Mouse (Mus musculus) heart, adult 2 months (tissue): Measurements from ENCODE around the gene Plac1. TPM values are rescaled to one million over a fixed set of nuclear protein-coding genes. Genes with fewer than 3 reads are reported as not detected.

Experiments used
- DNase-seq, 2 experiments: peaks; one replicate each; pipeline ENCODE4 v3.0.0; 2021
- H3K27ac ChIP-seq: fragments of 200-600 bp; 2 replicates; pipeline ENCODE4 v1.8.1; 2022
- H3K27me3 ChIP-seq: fragments of 200-500 bp; 2 replicates; pipeline ENCODE4 v1.6.1; 2012; ENCODE audit warnings: mild to moderate bottlenecking, low read length, inconsistent platforms, mixed read lengths; ENCODE audit not compliant: control insufficient read depth, insufficient read depth
- H3K36me3 ChIP-seq: fragments of 200-500 bp; 2 replicates; pipeline ENCODE4 v1.6.1; 2012; ENCODE audit warnings: low read length, inconsistent platforms; ENCODE audit not compliant: control insufficient read depth, insufficient read depth
- H3K4me1 ChIP-seq: fragments of 200-500 bp; 2 replicates; pipeline ENCODE4 v1.6.1; 2011; ENCODE audit warnings: low read length; ENCODE audit not compliant: control insufficient read depth, insufficient read depth
- H3K4me3 ChIP-seq: fragments of 200-600 bp; 2 replicates; pipeline ENCODE4 v1.8.1; 2022
- H3K79me2 ChIP-seq: fragments of 200-500 bp; replicated peaks from 2 replicates; pipeline ENCODE4 v1.6.1; 2012; ENCODE audit warnings: mild to moderate bottlenecking, inconsistent platforms, low read length, moderate library complexity, mixed read lengths; ENCODE audit not compliant: control insufficient read depth, insufficient read depth
- H3K9ac ChIP-seq: fragments of 200-500 bp; 2 replicates; pipeline ENCODE4 v1.6.1; 2012; ENCODE audit warnings: low read depth, mild to moderate bottlenecking, control low read depth, inconsistent platforms, low read length, mixed read lengths
- CTCF ChIP-seq: fragments of 200-600 bp; IDR thresholded peaks from 2 replicates; pipeline ENCODE4 v1.8.1; 2022; ENCODE audit warnings: antibody characterized with exemption, mild to moderate bottlenecking, moderate library complexity
- EP300 ChIP-seq: fragments of 200-500 bp; IDR thresholded peaks from 2 replicates; pipeline ENCODE4 v1.6.1; 2011; ENCODE audit warnings: low read depth, low read length, control low read depth; ENCODE audit not compliant: insufficient read depth
- POLR2A ChIP-seq: fragments of 200-500 bp; IDR thresholded peaks from 2 replicates; pipeline ENCODE4 v1.6.1; 2011; ENCODE audit warnings: mild to moderate bottlenecking, low read depth, low read length, control low read depth; ENCODE audit not compliant: insufficient read depth
- WGBS: fragments of 180-500 bp; shearing (Covaris S2); methylation state at CpG from one replicate; pipeline ENCODE4 v1.1.7; 2018; 5-methylcytosine and 5-hydroxymethylcytosine counted together
- intact Hi-C: fragments of 180-260 bp; cut with DNase I; formaldehyde crosslinking; loops from one replicate; pipeline ENCODE4 v1.15.1; 2025
- polyA plus RNA-seq: library from polyadenylated mRNA; depleted of rRNA; stranded (reverse); fragments of >200 nt; gene quantifications from 2 replicates; pipeline ENCODE4 v1.2.3, GENCODE M21; 2012
- total RNA-seq, 2 experiments: library from RNA; stranded (reverse); gene quantifications; 2 replicates each; pipeline ENCODE4 v1.2.3; 2021

The Plac1 gene
- total and polyA plus RNA-seq, 3 experiments: not detected

GRCm38 (mm10) chrX:53137066-53137465, 102.8 kb downstream of the Plac1 start:
- no peaks in the 10 kb centered on the region for H3K4me1 ChIP-seq
- no peaks in the 10 kb centered on the region for H3K79me2 ChIP-seq
- TF ChIP-seq EP300 (no peak), CTCF (no peak), POLR2A (no peak)
- H3K27ac ChIP-seq: no peak overlapping the region
- no peaks in the 10 kb centered on the region for H3K27me3 ChIP-seq
- H3K9ac ChIP-seq: no peak overlapping the region
- no peak overlapping the region for H3K4me3 ChIP-seq
- intact Hi-C loops: no loop called here
- no peaks in the 10 kb centered on the region for H3K36me3 ChIP-seq
- no peak for DNase-seq
- 39% methylated on average over 2 of the region's 2 CpGs for WGBS

- Histone ChIP-seq H3K4me1 (no peaks in the 10 kb centered on the region), H3K27ac (no peak overlapping the region), H3K9ac (no peak overlapping the region), H3K4me3 (no peak overlapping the region), H3K36me3 (no peaks in the 10 kb centered on the region), H3K79me2 (no peaks in the 10 kb centered on the region), H3K27me3 (no peaks in the 10 kb centered on the region)
- DNase-seq: no peak
- TF ChIP-seq POLR2A (no peak), EP300 (no peak), CTCF (no peak)
- intact Hi-C loops: no loop called here
- 49% methylated on average over 2 of the region's 2 CpGs for WGBS
These were observed 110.4 kb downstream of the Plac1 start for GRCm38 (mm10) chrX:53129501-53129900.

- intact Hi-C loops: no loop called here
- Histone ChIP-seq H3K4me3 (no peak overlapping the region), H3K9ac (no peak overlapping the region), H3K27ac (no peak overlapping the region), H3K27me3 (no peaks in the 10 kb centered on the region), H3K79me2 (no peaks in the 10 kb centered on the region), H3K4me1 (no peaks in the 10 kb centered on the region), H3K36me3 (no peaks in the 10 kb centered on the region)
- 58% methylated on average over 6 of the region's 6 CpGs for WGBS
- no peak for DNase-seq
- no peak for TF ChIP-seq CTCF
- no peak for TF ChIP-seq POLR2A
- no peak for TF ChIP-seq EP300
These were observed 113.3 kb downstream of the Plac1 start for GRCm38 (mm10) chrX:53126492-53127033.

- H3K79me2 ChIP-seq: no peaks in the 10 kb centered on the region
- 72% methylated on average over 3 of the region's 3 CpGs for WGBS
- no peak overlapping the region for H3K4me3 ChIP-seq
- no peak overlapping the region for H3K9ac ChIP-seq
- intact Hi-C loops: no loop called here
- no peaks in the 10 kb centered on the region for H3K27me3 ChIP-seq
- no peaks in the 10 kb centered on the region for H3K36me3 ChIP-seq
- TF ChIP-seq POLR2A (no peak), CTCF (no peak), EP300 (no peak)
- DNase-seq: no peak
- H3K27ac ChIP-seq: no peak overlapping the region
- no peaks in the 10 kb centered on the region for H3K4me1 ChIP-seq
These were observed 114.0 kb downstream of the Plac1 start for GRCm38 (mm10) chrX:53125838-53126467.

GRCm38 (mm10) chrX:53123562-53123961, 116.3 kb downstream of the Plac1 start:
- Histone ChIP-seq H3K27ac (no peak overlapping the region), H3K4me1 (0 out of 2 replicates have a peak, but pooled peaks cover 1% of the 10 kb centered on the region), H3K27me3 (no peaks in the 10 kb centered on the region), H3K36me3 (no peaks in the 10 kb centered on the region), H3K79me2 (no peaks in the 10 kb centered on the region), H3K9ac (no peak overlapping the region), H3K4me3 (no peak overlapping the region)
- intact Hi-C loops: no loop called here
- no peak for DNase-seq
- WGBS: 64% methylated on average over 1 of the region's 1 CpGs
- TF ChIP-seq EP300: no peak
- TF ChIP-seq CTCF: no peak
- no peak for TF ChIP-seq POLR2A

- peak; percentile 22 to 27 for DNase-seq
- Histone ChIP-seq H3K4me3 (no peak overlapping the region), H3K9ac (no peak overlapping the region), H3K36me3 (no peaks in the 10 kb centered on the region), H3K79me2 (no peaks in the 10 kb centered on the region), H3K27me3 (no peaks in the 10 kb centered on the region), H3K4me1 (0 out of 2 replicates have a peak, but pooled peaks cover 1% of the 10 kb centered on the region), H3K27ac (no peak overlapping the region)
- intact Hi-C loops: loop anchor here (2.0 to 10.0 kb wide), 5 partner anchors 41 to 96 kb away; no protein-coding TSS in a partner anchor
- 38% methylated on average over 6 of the region's 6 CpGs for WGBS
- TF ChIP-seq CTCF (no peak), POLR2A (no peak), EP300 (no peak)
These were observed 121.3 kb downstream of the Plac1 start for GRCm38 (mm10) chrX:53118631-53119030.
